Mouse (Mus musculus) stomach, embryonic 14.5 days (tissue): ENCODE data around the gene Mrpl11. TPM values are rescaled to one million over a fixed set of nuclear protein-coding genes. Genes with fewer than 3 reads are reported as not detected.
"Not testable (repeated sequence)": the region's sequence is repeated elsewhere in the genome, so short reads cannot be mapped to it uniquely, and the experiment has no call there.

Experiments used
- ATAC-seq: fragments of 200-750 bp; cut with Nextera tagmentation; 2 replicates; pipeline ENCODE4 v1.8.0; 2017; ENCODE audit warnings: low read depth, moderate TSS enrichment; ENCODE audit not compliant: insufficient number of reproducible peaks, insufficient read depth, low FRiP score
- H3K27ac ChIP-seq: fragments of 300-500 bp; sonication (generic); 2 replicates; pipeline ENCODE4 v1.5.1; 2014; ENCODE audit warnings: mild to moderate bottlenecking, low read length, moderate library complexity, mixed read lengths
- H3K27me3 ChIP-seq: fragments of 300-500 bp; sonication (generic); 2 replicates; pipeline ENCODE4 v1.6.1; 2014; ENCODE audit warnings: low read length, control low read depth, mixed read lengths; ENCODE audit not compliant: control insufficient read depth, insufficient read depth
- H3K36me3 ChIP-seq: fragments of 300-500 bp; sonication (generic); 2 replicates; pipeline ENCODE4 v1.6.1; 2014; ENCODE audit warnings: mild to moderate bottlenecking, control low read depth, low read length, moderate library complexity, mixed read lengths; ENCODE audit not compliant: control insufficient read depth, insufficient read depth
- H3K4me1 ChIP-seq: fragments of 300-500 bp; sonication (generic); 2 replicates; pipeline ENCODE4 v1.6.1; 2014; ENCODE audit warnings: low read length, control low read depth, mixed read lengths; ENCODE audit not compliant: control insufficient read depth, insufficient read depth
- H3K4me2 ChIP-seq: fragments of 300-500 bp; sonication (generic); replicated peaks from 2 replicates; pipeline ENCODE4 v1.6.1; 2014; ENCODE audit warnings: low read depth, low read length, control low read depth
- H3K4me3 ChIP-seq: fragments of 300-500 bp; sonication (generic); 2 replicates; pipeline ENCODE4 v1.5.1; 2014; ENCODE audit warnings: low read depth, low read length, control low read depth
- H3K9ac ChIP-seq: fragments of 300-500 bp; sonication (generic); replicated peaks from 2 replicates; pipeline ENCODE4 v1.6.1; 2014; ENCODE audit warnings: low read depth, mild to moderate bottlenecking, control low read depth, low read length, moderate library complexity, mixed read lengths
- H3K9me3 ChIP-seq: fragments of 300-500 bp; sonication (generic); 2 replicates; pipeline ENCODE4 v1.6.1; 2016; ENCODE audit warnings: low read depth, low read length, control low read depth; ENCODE audit not compliant: control insufficient read depth
- WGBS: fragments of 180-500 bp; shearing (Covaris S2); extraction: QIAGEN DNeasy Blood & Tissue Kit; methylation state at CpG from one replicate; pipeline ENCODE4 v1.1.7; 2014; 5-methylcytosine and 5-hydroxymethylcytosine counted together
- polyA plus RNA-seq: library from polyadenylated mRNA; unstranded; fragments of >200 nt; fragmentation: Nextera tagmentation; extraction: Ambion mirVana; gene quantifications from 2 replicates; pipeline ENCODE4 v1.2.1, GENCODE M21; 2014

Mrpl11 gene
- polyA plus RNA-seq, 1 experiment from 2014 or later: 115 TPM

DNA sequence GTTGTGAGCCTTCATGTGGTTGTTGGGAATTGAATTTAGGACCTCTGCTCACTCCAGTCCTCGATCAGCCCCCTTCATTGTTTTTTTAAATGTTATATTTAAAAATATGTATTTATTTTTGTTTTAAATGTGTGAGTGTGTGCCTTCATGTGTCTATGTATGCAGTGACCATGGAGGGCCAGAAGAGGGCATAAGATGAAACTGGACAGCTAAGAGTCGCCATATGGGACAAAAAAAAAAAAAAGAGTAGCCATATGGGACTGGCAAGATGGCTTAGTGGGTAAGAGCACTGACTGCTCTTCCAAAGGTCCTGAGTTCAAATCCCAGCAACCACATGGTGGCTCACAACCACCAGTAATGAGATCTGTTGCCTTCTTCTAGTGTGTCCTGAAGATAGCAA lies 41.7 kb downstream of the Mrpl11 start:
- not testable (repeated sequence) for H3K9ac ChIP-seq, H3K36me3 ChIP-seq, H3K9me3 ChIP-seq, H3K27ac ChIP-seq, H3K4me1 ChIP-seq, H3K4me3 ChIP-seq, ATAC-seq, H3K27me3 ChIP-seq, H3K4me2 ChIP-seq
- WGBS: 55% methylated on average over 2 of the region's 2 CpGs

DNA sequence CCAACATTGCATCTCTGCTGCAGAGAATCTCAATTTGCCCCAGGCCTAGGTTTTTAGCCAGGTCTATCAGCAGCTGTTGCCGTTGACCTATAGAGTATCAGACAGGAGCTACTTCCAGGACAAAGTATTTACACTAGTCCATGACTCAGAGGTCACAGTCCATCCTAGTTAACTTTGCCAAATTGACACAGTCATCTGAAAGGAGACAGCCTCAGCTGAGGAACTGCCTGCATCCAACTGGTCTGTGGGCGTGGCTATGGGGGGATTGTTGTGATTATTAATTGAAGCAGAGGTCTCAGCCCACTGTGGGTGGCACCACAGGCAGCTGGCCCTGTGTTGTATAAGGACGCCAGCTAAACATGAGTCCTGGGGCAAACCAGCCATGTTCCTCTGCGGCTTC lies 43.0 kb downstream of the Mrpl11 start:
- Histone ChIP-seq H3K27me3 (no peaks in the 10 kb centered on the region), H3K9ac (no peak overlapping the region), H3K4me2 (no peak overlapping the region), H3K36me3 (no peaks in the 10 kb centered on the region), H3K27ac (no peak overlapping the region), H3K4me3 (no peak overlapping the region), H3K9me3 (0 out of 2 replicates have a peak, but pooled peaks cover 2% of the 10 kb centered on the region), H3K4me1 (0 out of 2 replicates have a peak, but pooled peaks cover 6% of the 10 kb centered on the region)
- 59% methylated on average over 4 of the region's 4 CpGs for WGBS
- ATAC-seq: no peak

DNA sequence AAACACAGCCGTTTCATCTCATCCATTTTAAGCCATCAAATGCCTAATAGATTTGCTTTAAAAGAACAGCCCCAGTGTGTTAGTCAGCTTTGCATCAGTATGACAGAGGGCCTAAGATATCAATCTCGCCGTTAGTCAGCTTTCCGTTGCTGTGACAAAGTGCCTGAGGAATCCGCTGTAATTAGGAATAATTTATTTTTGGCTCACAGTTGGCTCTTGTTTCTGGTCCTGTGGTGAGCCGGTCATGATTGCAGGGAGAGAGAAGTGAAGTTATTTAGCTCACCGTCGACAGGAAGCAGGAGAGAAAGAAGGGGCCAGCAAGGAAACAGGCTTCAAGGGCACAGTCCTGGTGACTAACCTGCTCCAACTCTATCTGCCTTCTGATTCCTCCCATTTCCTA lies 51.2 kb downstream of the Mrpl11 start:
- Histone ChIP-seq H3K9me3 (no peaks in the 10 kb centered on the region), H3K27me3 (no peaks in the 10 kb centered on the region), H3K4me3 (no peak overlapping the region), H3K36me3 (no peaks in the 10 kb centered on the region), H3K4me1 (peaks cover 7% of the 10 kb centered on the region), H3K4me2 (no peak overlapping the region), H3K27ac (no peak overlapping the region), H3K9ac (no peak overlapping the region)
- WGBS: 57% methylated on average over 8 of the region's 8 CpGs
- ATAC-seq: no peak

DNA sequence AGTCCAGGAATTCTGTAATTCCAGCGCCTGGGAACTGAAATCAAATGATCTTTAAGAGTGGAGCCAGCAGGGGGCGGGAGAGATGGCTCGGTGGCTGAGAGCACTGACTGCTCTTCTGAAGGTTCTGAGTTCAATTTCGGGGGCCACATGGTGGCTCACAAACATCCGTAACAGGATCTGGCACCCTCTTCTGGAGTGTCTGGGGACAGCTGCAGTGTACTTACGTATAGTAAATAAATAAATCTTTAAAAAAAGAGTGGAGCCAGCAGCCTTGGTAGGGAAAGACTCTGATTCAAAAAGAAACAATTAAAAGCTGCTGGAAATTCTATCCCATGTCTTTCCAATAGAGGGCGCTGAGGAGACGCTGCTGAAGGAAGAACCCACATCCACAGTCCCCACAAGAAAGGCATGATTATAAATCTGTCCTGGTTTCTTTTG lies 53.0 kb downstream of the Mrpl11 start:
- H3K4me1 ChIP-seq: peaks cover 7% of the 10 kb centered on the region
- no peak overlapping the region for H3K9ac ChIP-seq
- no peaks in the 10 kb centered on the region for H3K9me3 ChIP-seq
- H3K27me3 ChIP-seq: no peaks in the 10 kb centered on the region
- H3K36me3 ChIP-seq: no peaks in the 10 kb centered on the region
- WGBS: 22% methylated on average over 8 of the region's 8 CpGs
- ATAC-seq: no peak
- H3K4me2 ChIP-seq: no peak overlapping the region
- H3K27ac ChIP-seq: no peak overlapping the region
- no peak overlapping the region for H3K4me3 ChIP-seq

DNA sequence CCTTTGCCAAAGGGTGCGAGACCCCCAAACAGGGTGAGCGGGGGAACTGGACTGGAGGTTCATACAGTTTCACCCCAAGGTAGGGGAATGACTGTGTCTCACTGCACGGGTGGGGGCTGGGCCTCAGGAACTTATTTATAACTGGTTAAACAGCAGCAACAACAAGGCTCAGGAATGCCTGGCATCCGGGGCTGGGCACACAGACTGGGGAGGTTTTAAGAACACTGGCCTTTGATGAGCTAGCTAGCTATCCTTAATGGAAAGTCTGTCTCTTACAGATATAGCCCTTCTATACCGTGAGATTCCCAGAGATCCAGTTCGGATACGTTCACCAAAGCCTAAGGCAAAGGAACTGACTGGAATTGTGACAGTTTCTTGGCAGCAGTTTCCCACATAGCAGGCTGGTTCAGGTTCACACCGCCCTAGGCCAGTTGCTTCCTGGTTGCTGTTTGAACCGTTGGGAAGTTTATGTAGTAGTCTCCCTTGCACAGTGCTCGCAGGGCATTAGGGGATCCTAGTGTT lies 54.3 kb downstream of the Mrpl11 start:
- H3K4me2 ChIP-seq: 0 out of 2 replicates have a peak overlapping the region, but pooled peaks have one; percentile 0
- no peaks in the 10 kb centered on the region for H3K9me3 ChIP-seq
- no peak for ATAC-seq
- no peak overlapping the region for H3K27ac ChIP-seq
- no peaks in the 10 kb centered on the region for H3K27me3 ChIP-seq
- peaks cover 7% of the 10 kb centered on the region for H3K4me1 ChIP-seq
- H3K4me3 ChIP-seq: no peak overlapping the region
- WGBS: 26% methylated on average over 10 of the region's 10 CpGs
- H3K9ac ChIP-seq: no peak overlapping the region
- no peaks in the 10 kb centered on the region for H3K36me3 ChIP-seq

Other genes with a start within 250 kb of the Mrpl11 start
- 72.2 and 79.1 TPM in 2 replicates for gene Rbm4b, start 205.7 kb upstream of the Mrpl11 start, polyA plus RNA-seq
- 58.0 and 60.7 TPM in 2 replicates for gene Rbm4, start 168.2 kb upstream of the Mrpl11 start, polyA plus RNA-seq
- gene Gm21992, start 150.5 kb upstream of the Mrpl11 start, polyA plus RNA-seq: 32.0 and 35.8 TPM in 2 replicates
- 75.9 and 77.7 TPM in 2 replicates for gene Rbm14, start 150.5 kb upstream of the Mrpl11 start, polyA plus RNA-seq
- gene Ccs, start 122.8 kb upstream of the Mrpl11 start, polyA plus RNA-seq: 55.4 and 55.8 TPM in 2 replicates
- gene Ccdc87, start 122.8 kb upstream of the Mrpl11 start, polyA plus RNA-seq: 0.07 TPM in 1 of 2 replicates, not detected in the other
- gene Ctsf, start 107.0 kb upstream of the Mrpl11 start, polyA plus RNA-seq: 22.7 and 30.0 TPM in 2 replicates
- 1.8 and 2.1 TPM in 2 replicates for gene Actn3, start 84.2 kb upstream of the Mrpl11 start, polyA plus RNA-seq
- 9.9 and 10.2 TPM in 2 replicates for gene Zdhhc24, start 83.5 kb upstream of the Mrpl11 start, polyA plus RNA-seq
- gene Bbs1, start 55.5 kb upstream of the Mrpl11 start, polyA plus RNA-seq: 4.0 and 6.4 TPM in 2 replicates
- 90.1 and 93.8 TPM in 2 replicates for gene Dpp3, start 33.9 kb upstream of the Mrpl11 start, polyA plus RNA-seq
- 1.5 and 1.6 TPM in 2 replicates for gene Peli3, start 19.0 kb upstream of the Mrpl11 start, polyA plus RNA-seq
- gene Npas4, start 28.2 kb downstream of the Mrpl11 start, polyA plus RNA-seq: 0.26 and 0.50 TPM in 2 replicates
- gene Slc29a2, start 61.7 kb downstream of the Mrpl11 start, polyA plus RNA-seq: 3.5 and 4.7 TPM in 2 replicates
- 40.5 and 45.4 TPM in 2 replicates for gene B4gat1, start 76.7 kb downstream of the Mrpl11 start, polyA plus RNA-seq
- gene AC124502.3, start 76.7 kb downstream of the Mrpl11 start, polyA plus RNA-seq: 0.55 and 1.8 TPM in 2 replicates
- gene Brms1, start 79.2 kb downstream of the Mrpl11 start, polyA plus RNA-seq: 43.4 and 45.3 TPM in 2 replicates
- 2.4 and 3.3 TPM in 2 replicates for gene Rin1, start 88.3 kb downstream of the Mrpl11 start, polyA plus RNA-seq
- 88.3 and 90.1 TPM in 2 replicates for gene Cd248, start 105.9 kb downstream of the Mrpl11 start, polyA plus RNA-seq
- gene Tmem151a, start 123.4 kb downstream of the Mrpl11 start, polyA plus RNA-seq: 6.4 and 7.7 TPM in 2 replicates
- 112 and 117 TPM in 2 replicates for gene Yif1a, start 126.4 kb downstream of the Mrpl11 start, polyA plus RNA-seq
- gene Cnih2, start 136.4 kb downstream of the Mrpl11 start, polyA plus RNA-seq: 25.8 and 27.3 TPM in 2 replicates
- 253 TPM in 2 replicates for gene Rab1b, start 144.9 kb downstream of the Mrpl11 start, polyA plus RNA-seq
- gene Klc2, start 156.4 kb downstream of the Mrpl11 start, polyA plus RNA-seq: 15.7 and 15.9 TPM in 2 replicates